Mouse (Mus musculus): Measurements from ENCODE around the gene 2810004N23Rik. TPM values are rescaled to one million over a fixed set of nuclear protein-coding genes. Genes with fewer than 3 reads are reported as not detected.

2810004N23Rik gene
- polyA plus RNA-seq, 2 experiments from 2014 or later = 28.2 to 28.7 TPM

Other genes starting within 250 kb of the 2810004N23Rik start
- gene 2310022B05Rik, start 199.8 kb downstream of the 2810004N23Rik start, polyA plus RNA-seq (2017; shearing (Covaris generic)) = 1 to 10 TPM in 1 of 2 experiments, under 1 TPM in 1; 0.82 to 1.3 TPM
- gene Ttc13, start 141.1 kb downstream of the 2810004N23Rik start, polyA plus RNA-seq (2017; shearing (Covaris generic)) = 10 to 100 TPM; 31.1 to 42.0 TPM
- gene Arv1, start 141.0 kb downstream of the 2810004N23Rik start, polyA plus RNA-seq (2017; shearing (Covaris generic)) = 10 to 100 TPM; 19.8 to 21.9 TPM
- 1 to 10 TPM in 1 of 2 experiments, under 1 TPM in 1; 0.50 to 1.1 TPM for gene Fam89a, start 111.3 kb downstream of the 2810004N23Rik start, polyA plus RNA-seq (2017; shearing (Covaris generic))
- not detected for gene Trim67, start 70.0 kb downstream of the 2810004N23Rik start, polyA plus RNA-seq (2017; shearing (Covaris generic))
- gene Gnpat, start 87 bp downstream of the 2810004N23Rik start, polyA plus RNA-seq (2017; shearing (Covaris generic)) = 10 to 100 TPM; 36.5 TPM
- gene Exoc8, start 34.6 kb upstream of the 2810004N23Rik start, polyA plus RNA-seq (2017; shearing (Covaris generic)) = 1 to 10 TPM; 5.3 to 8.3 TPM
- gene Sprtn, start 34.8 kb upstream of the 2810004N23Rik start, polyA plus RNA-seq (2017; shearing (Covaris generic)) = 1 to 10 TPM; 6.6 to 8.4 TPM
- gene Egln1, start 86.2 kb upstream of the 2810004N23Rik start, polyA plus RNA-seq (2017; shearing (Covaris generic)) = 10 to 100 TPM in 1 of 2 experiments, 1 to 10 TPM in 1; 9.3 to 12.4 TPM
- 10 to 100 TPM; 67.9 to 73.2 TPM for gene Tsnax, start 149.9 kb upstream of the 2810004N23Rik start, polyA plus RNA-seq (2017; shearing (Covaris generic))
- gene Disc1, start 191.1 kb upstream of the 2810004N23Rik start, polyA plus RNA-seq (2017; shearing (Covaris generic)) = under 1 TPM; 0.37 to 0.56 TPM

Data from activated CD4-positive, CD25-positive, alpha-beta regulatory T cell, adult 4 months (primary cell).